Mouse (Mus musculus) c-Kit-negative CD71-positive TER-119-positive erythroid progenitor cells, embryonic 14.5 days (primary cell): Measurements from ENCODE around the gene Hivep3.

Source experiments
- DNase-seq: peaks from one replicate; pipeline ENCODE4 v3.0.0-alpha.2; 2013; ENCODE audit warnings: low read depth, low spot score

Gene Hivep3

DNA sequence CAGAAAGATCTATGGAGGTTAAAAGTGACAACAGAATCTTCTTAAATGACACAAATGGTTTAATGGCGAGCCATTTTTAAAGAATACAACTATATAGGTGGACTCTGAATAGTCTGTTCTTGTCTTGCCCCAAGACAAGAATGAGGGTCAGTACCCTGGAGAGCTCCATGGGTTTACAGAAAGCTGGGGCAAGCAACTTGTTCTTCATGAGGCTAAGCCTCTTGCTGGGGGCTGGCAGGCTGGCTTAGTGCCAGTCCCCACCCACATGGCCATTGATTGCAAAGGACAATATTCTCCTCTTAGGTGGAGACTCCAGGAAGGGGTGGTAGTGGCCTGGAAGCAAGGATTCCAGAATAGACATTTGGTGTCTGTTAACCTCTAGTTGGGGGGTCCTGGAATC lies 170.2 kb downstream of the Hivep3 start:
- no peak for DNase-seq

GRCm38 (mm10) chr4:119904296-119904695 lies 170.7 kb downstream of the Hivep3 start:
- DNase-seq = no peak

- no peak for DNase-seq
Observed at GRCm38 (mm10) chr4:119907106-119907505, 173.5 kb downstream of the Hivep3 start.

- no peak for DNase-seq
Observed at GRCm38 (mm10) chr4:119911071-119911904, 177.7 kb downstream of the Hivep3 start.

DNA sequence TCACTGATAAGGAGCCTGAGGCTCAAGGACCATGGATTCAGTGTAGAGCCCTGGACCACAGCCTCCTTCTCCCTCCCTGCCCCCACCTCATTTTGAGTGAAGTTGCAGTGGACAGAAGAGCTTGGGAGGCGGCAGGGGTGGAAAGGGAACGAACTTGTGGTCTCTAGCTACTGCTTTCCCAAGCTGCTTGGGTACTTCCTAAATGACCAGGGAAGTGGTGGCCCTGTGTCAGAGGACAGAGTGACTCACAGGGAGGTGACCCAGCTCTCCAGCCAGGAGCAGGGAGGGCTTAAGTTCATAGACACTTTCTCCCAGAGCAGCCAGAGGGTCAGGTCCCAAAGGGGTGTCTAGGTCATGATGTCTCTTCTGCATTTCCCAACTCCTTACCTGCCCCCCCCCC lies 178.6 kb downstream of the Hivep3 start:
- DNase-seq = no peak

DNA sequence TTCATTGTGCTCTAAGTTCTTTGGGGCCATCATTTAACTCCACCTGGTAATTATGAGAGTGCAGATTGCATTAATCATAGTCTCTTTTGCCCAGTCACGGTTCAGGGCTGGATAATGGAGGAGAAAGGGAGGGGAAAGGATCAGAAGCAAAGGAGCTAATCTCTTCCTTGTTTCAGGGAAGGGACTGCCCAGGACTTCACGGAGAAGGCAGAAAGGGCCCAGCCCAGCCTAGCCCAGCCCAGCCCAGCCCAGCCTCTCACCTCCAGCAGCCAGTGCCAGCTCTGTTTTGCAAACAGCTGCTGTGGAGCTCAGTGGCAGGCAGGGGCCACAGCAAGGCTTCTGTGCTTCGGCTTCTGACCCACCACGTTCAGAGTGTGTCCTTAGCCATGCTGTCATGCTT lies 180.6 kb downstream of the Hivep3 start:
- DNase-seq = no peak

GRCm38 (mm10) chr4:119915069-119915468 lies 181.5 kb downstream of the Hivep3 start:
- DNase-seq = no peak

DNA sequence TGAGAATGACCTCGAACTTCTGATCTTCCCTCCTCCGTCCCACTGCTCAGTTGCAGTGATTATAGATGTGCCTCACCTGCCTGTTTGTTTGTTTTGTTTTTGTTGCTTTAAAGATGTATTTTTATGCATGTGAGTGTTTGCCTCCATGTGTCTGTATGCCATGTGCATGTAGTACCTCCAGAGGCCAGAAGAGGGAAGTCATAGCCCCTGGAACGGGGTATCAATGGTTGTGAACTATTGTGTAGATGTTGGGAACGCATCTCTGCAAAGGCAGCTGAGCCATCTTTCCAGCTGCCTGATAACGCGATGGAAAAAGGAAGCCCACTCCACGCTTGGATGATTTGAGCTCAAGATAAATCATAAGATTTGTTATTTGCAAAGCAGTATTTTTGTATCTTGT lies 183.9 kb downstream of the Hivep3 start:
- DNase-seq = no peak

GRCm38 (mm10) chr4:119919349-119919748 lies 185.8 kb downstream of the Hivep3 start:
- no peak for DNase-seq

GRCm38 (mm10) chr4:119921022-119921717 lies 187.6 kb downstream of the Hivep3 start:
- no peak for DNase-seq

DNA sequence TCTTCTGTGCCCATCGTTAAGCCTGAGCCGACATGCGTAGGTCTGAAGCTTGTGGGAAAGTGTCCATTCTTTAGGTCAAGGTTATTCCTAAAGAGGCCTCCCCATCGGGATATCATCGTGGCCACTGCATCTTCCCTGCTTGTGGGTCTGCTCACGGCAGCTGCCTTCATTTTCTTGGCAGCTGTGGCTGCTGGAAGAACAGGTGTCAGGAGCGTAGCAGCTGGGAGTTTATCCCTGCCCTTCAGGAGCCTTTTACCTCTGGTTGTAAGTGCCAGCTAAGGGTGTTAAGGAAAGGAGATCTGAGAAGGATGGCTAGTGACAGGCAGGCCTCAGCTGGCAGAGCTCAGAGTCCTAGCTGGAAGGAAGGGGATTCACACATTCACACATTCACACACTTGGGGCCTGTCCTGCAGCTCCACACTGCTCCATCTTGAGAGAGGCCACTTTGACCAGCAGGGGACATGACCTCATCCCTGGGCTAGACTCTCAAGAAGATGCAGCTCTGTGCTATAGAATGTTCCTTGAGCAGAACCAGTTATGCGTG lies 188.2 kb downstream of the Hivep3 start:
- DNase-seq = no peak

GRCm38 (mm10) chr4:119922945-119923344 lies 189.4 kb downstream of the Hivep3 start:
- no peak for DNase-seq

GRCm38 (mm10) chr4:119923410-119923809 lies 189.8 kb downstream of the Hivep3 start:
- no peak for DNase-seq

- no peak for DNase-seq
Observed at GRCm38 (mm10) chr4:119925052-119925451, 191.5 kb downstream of the Hivep3 start.

DNA sequence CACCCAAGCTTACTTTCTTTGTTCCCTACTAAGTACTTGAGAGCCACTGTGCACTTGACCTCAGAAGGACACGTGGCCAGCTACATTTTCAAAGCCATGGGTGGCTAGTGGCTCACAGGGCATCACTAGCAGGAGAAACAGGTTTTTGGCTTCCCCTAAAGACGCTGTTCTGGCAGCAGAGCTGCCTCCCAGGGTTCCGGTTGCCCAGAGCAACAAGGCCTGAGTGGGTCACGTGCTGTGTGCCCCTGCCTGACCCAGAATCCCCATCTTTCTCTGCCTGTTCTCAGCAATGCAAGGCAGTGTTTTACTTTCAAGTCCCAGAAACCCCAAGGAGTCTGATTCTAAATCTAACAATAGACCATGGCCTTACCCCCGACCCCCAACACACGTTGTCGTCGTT lies 198.3 kb downstream of the Hivep3 start:
- no peak for DNase-seq

DNA sequence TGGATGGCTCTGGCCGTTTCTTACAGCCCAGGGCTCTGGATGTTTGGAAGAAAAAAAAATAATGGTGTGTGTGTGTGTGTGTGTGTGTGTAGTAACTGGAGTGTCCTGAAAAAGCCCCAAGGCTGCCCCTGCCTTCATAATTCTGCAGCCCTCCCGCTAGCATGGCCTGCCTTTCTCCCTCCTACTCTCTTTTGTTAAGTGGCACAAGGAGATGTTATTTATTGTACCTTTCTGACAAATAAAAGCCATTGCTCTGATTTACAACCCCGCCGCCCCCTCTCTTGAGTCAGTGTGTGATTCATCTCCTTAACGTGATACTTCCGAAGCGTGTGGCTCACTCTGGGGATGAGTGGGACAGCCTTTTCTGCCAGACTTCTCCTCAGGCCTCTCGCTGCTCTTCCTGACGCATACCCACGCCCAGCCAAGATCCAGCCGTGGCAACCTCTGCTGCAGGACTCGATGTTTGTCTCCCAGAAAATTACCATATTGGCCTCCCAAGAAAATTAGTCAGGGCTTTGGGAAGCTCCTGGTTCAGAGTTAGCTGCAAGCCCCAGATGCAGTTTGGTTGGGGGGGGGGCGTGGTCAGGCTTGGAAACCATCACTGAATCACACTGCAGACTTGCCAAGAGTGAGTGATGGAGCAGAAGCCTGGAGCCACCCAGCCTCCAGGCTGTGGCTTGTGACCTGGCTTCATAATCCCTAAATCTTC lies 199.1 kb downstream of the Hivep3 start:
- DNase-seq = no peak

GRCm38 (mm10) chr4:119934901-119935300 lies 201.3 kb downstream of the Hivep3 start:
- DNase-seq = no peak

DNA sequence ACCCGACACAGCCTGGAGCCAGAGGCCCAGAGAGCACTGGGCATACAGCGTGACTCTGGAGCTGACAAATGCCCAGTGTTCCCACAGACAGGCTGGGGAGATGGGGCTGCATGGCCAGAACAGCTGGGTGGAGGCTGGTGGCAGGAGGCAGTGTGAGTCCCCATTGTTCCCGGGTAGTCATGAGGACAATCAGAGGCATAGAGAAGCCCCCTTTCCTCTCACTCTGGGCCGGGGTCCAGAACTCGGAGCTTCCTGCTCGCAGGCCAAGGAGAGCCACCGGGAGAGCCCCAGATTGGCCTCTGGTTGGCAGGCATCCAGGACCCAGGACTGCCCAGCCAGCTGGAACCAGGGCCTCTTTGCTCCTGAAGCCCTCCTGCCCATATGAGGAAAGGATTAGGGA lies 204.3 kb downstream of the Hivep3 start:
- no peak for DNase-seq

GRCm38 (mm10) chr4:119938518-119938917 lies 204.9 kb downstream of the Hivep3 start:
- no peak for DNase-seq

- no peak for DNase-seq
Observed at GRCm38 (mm10) chr4:119939786-119940185, 206.2 kb downstream of the Hivep3 start.

DNA sequence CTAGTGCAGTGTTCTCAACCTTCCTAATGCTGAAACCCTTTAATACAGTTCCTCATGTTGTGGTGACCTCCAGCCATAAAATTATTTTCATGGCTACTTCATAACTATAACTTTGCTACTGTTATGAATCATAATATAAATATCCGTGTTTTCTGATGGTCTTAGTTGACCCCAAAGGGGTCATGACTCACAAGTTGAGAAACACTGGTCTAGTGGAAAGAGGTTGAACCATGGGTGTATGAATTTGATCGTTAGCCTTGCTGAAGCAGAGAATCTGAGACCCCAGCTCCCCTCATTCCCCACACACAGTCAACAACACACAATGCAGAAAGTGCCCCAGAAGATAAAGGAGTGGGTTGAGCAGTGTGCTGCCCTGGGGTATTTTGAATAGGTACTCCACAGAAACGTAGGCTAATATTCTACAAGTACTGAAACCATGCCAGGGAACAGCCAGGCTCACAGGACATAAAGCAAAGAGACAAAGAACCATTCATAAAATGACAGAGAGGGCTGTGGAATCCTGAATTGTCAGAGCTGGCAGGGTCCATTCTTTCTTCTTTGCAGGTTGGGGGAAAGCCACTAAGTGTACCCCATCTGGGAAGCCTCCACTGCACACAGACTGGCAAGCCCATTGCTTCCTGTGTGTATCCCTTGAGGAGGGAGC lies 212.8 kb downstream of the Hivep3 start:
- DNase-seq = no peak
